Mouse (Mus musculus) heart, postnatal 0 days (tissue): ENCODE results near the gene Wsb1.

Experiments used
- CTCF ChIP-seq: IDR thresholded peaks from 2 replicates; pipeline ENCODE4 v1.5.1; 2016; ENCODE audit warnings: antibody characterized with exemption, control low read depth, low read depth
- EP300 ChIP-seq: IDR thresholded peaks from 2 replicates; pipeline ENCODE4 v1.6.1; 2016; ENCODE audit warnings: antibody characterized with exemption, low read depth

DNA sequence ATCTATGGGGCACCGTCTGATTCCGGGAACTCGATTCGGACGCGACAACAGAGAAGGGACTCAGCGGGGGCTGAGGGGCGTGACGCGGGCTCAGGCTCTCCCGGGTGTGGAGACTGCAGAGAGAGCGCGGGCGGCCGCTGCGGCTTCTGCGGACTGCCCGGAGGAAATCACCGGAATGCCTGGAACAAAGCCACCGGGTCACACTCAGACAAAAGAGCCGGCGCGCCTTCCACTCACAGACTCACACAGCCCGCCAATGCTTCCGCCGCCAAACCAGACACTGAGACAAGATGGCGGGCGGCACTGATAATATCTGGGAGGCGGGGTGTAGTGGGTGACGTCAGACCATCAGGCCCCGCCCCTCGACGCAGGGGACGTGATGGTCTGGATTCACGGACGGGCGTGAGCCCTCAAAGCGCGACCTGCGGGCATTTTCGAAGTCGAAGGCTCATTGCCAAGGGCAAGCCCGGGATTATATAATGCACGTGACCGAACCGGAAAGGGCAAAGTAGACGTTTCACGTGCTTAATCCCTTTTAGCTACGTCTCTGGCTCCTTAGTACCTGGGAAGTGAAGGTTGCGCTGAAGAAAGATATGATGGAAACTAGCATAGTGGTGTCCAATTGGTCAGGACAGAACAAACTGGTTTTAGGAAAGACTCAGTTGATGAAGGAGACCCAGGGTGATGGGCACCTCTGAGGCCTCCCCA, at the start of gene Wsb1:
- TF ChIP-seq CTCF = no peak
- peak; percentile 66 for TF ChIP-seq EP300
